Mouse (Mus musculus) heart, postnatal 0 days (tissue): ENCODE results near the gene Atcay. TPM values are rescaled to one million over a fixed set of nuclear protein-coding genes. Genes with fewer than 3 reads are reported as not detected.
"Not testable (repeated sequence)": the region's sequence is repeated elsewhere in the genome, so short reads cannot be mapped to it uniquely, and the experiment has no call there.

Experiments used
- ATAC-seq: fragments of 200-750 bp; cut with Nextera tagmentation; 2 replicates; pipeline ENCODE4 v1.8.0; 2017; ENCODE audit warnings: low read depth, moderate number of reproducible peaks, moderate library complexity; ENCODE audit not compliant: insufficient read depth
- DNase-seq: peaks from one replicate; pipeline ENCODE4 v3.0.0-alpha.2; 2016; ENCODE audit warnings: low spot score
- H3K27ac ChIP-seq: fragments of 300-500 bp; sonication (generic); 2 replicates; pipeline ENCODE4 v1.5.1; 2014; ENCODE audit warnings: low read depth, mild to moderate bottlenecking
- H3K27me3 ChIP-seq: fragments of 300-500 bp; sonication (generic); 2 replicates; pipeline ENCODE4 v1.6.1; 2014; ENCODE audit warnings: low read length, mixed read lengths; ENCODE audit not compliant: control insufficient read depth, insufficient read depth
- H3K36me3 ChIP-seq: fragments of 300-500 bp; sonication (generic); replicated peaks from 2 replicates; pipeline ENCODE4 v1.6.1; 2014; ENCODE audit warnings: low read length, mixed read lengths; ENCODE audit not compliant: control insufficient read depth, insufficient read depth
- H3K4me1 ChIP-seq: fragments of 300-500 bp; sonication (generic); 2 replicates; pipeline ENCODE4 v1.6.1; 2014; ENCODE audit warnings: antibody characterized with exemption; ENCODE audit not compliant: control insufficient read depth, insufficient read depth
- H3K4me2 ChIP-seq: fragments of 300-500 bp; sonication (generic); 2 replicates; pipeline ENCODE4 v1.6.1; 2014; ENCODE audit warnings: low read depth, mild to moderate bottlenecking, low read length, moderate library complexity
- H3K4me3 ChIP-seq: fragments of 300-500 bp; sonication (generic); 2 replicates; pipeline ENCODE4 v1.5.1; 2014; ENCODE audit warnings: low read depth, low read length
- H3K9ac ChIP-seq: fragments of 300-500 bp; sonication (generic); replicated peaks from 2 replicates; pipeline ENCODE4 v1.6.1; 2014; ENCODE audit warnings: low read depth, low read length, mixed read lengths
- H3K9me3 ChIP-seq: fragments of 300-500 bp; sonication (generic); replicated peaks from 2 replicates; pipeline ENCODE4 v1.6.1; 2016; ENCODE audit warnings: low read length; ENCODE audit not compliant: control insufficient read depth
- CTCF ChIP-seq: IDR thresholded peaks from 2 replicates; pipeline ENCODE4 v1.5.1; 2016; ENCODE audit warnings: antibody characterized with exemption, control low read depth, low read depth
- EP300 ChIP-seq: IDR thresholded peaks from 2 replicates; pipeline ENCODE4 v1.6.1; 2016; ENCODE audit warnings: antibody characterized with exemption, low read depth
- WGBS: fragments of 180-500 bp; shearing (Covaris S2); extraction: QIAGEN DNeasy Blood & Tissue Kit; methylation state at CpG from one replicate; pipeline ENCODE4 v1.1.7; 2014; 5-methylcytosine and 5-hydroxymethylcytosine counted together
- polyA plus RNA-seq: library from polyadenylated mRNA; unstranded; fragments of >200 nt; fragmentation: Nextera tagmentation; extraction: Ambion mirVana; gene quantifications from 2 replicates; pipeline ENCODE4 v1.2.1, GENCODE M21; 2015
- total RNA-seq: library from RNA; depleted of rRNA; stranded (reverse); fragments of >200 nt; gene quantifications from 2 replicates; pipeline ENCODE4 v1.2.3, GENCODE M21; 2014; ENCODE audit warnings: low replicate concordance

Gene Atcay
- total and polyA plus RNA-seq, 2 experiments from 2014 or later = 0.25 TPM; not detected in 1

GRCm38 (mm10) chr10:81176466-81177271 is 54.0 kb downstream of the Atcay start, which contains the start of gene Eef2:
Gene Eef2 (plus strand): TSS chr10:81176631.
- DNase-seq (peak; percentile 95), ATAC-seq (peak; percentile 85)
- peaks cover 20% of the 10 kb centered on the region for H3K4me1 ChIP-seq
- H3K4me3 ChIP-seq = peak within 1 kb of the TSS; percentile 88
- H3K27me3 ChIP-seq = no peaks in the 10 kb centered on the region
- peaks cover 44% of the 10 kb centered on the region for H3K36me3 ChIP-seq
- TF ChIP-seq EP300 (peak; percentile 94), CTCF (no peak)
- H3K9ac ChIP-seq = peak within 1 kb of the TSS; percentile 96
- no peaks in the 10 kb centered on the region for H3K9me3 ChIP-seq
- H3K27ac ChIP-seq = peak within 1 kb of the TSS; percentile 95
- under 1% methylated on average over 77 of the region's 77 CpGs for WGBS
- H3K4me2 ChIP-seq = peak within 1 kb of the TSS; percentile 89

GRCm38 (mm10) chr10:81175936-81176465 is 54.6 kb downstream of the Atcay start:
- Histone ChIP-seq H3K27me3 (no peaks in the 10 kb centered on the region), H3K4me3 (peak overlapping the region; percentile 88), H3K36me3 (peaks cover 37% of the 10 kb centered on the region), H3K9me3 (no peaks in the 10 kb centered on the region), H3K4me2 (peak overlapping the region; percentile 56), H3K27ac (peak overlapping the region; percentile 95), H3K4me1 (peaks cover 20% of the 10 kb centered on the region), H3K9ac (0 out of 2 replicates have a peak overlapping the region, but pooled peaks have one; percentile 8)
- peak; percentile 4; the same call in 1 of the 2 replicates for ATAC-seq
- TF ChIP-seq CTCF (no peak), EP300 (no peak)
- no peak for DNase-seq
- 6% methylated on average over 13 of the region's 13 CpGs for WGBS

- H3K9ac ChIP-seq, H3K27me3 ChIP-seq, DNase-seq, H3K9me3 ChIP-seq, ATAC-seq: not testable (repeated sequence)
- Histone ChIP-seq H3K36me3 (peaks cover 31% of the 10 kb centered on the region), H3K27ac (peak overlapping the region; percentile 95), H3K4me3 (peak overlapping the region; percentile 29), H3K4me1 (peaks cover 20% of the 10 kb centered on the region), H3K4me2 (peak overlapping the region; percentile 53)
- 12% methylated on average over 4 of the region's 4 CpGs for WGBS
Measured at GRCm38 (mm10) chr10:81175345-81175701, 55.3 kb downstream of the Atcay start.

- 4% methylated on average over 29 of the region's 29 CpGs for WGBS
- TF ChIP-seq EP300 (no peak), CTCF (peak; percentile 91)
Measured at GRCm38 (mm10) chr10:81174617-81175344, 55.9 kb downstream of the Atcay start.

GRCm38 (mm10) chr10:81173132-81173531 is 57.5 kb downstream of the Atcay start:
- peaks cover 23% of the 10 kb centered on the region for H3K4me1 ChIP-seq
- no peaks in the 10 kb centered on the region for H3K9me3 ChIP-seq
- peak; percentile 81 for TF ChIP-seq CTCF
- TF ChIP-seq EP300 = no peak
- ATAC-seq (peak; percentile 18; the same call in 1 of the 2 replicates), DNase-seq (peak; percentile 84)
- no peak overlapping the region for H3K4me3 ChIP-seq
- 8% methylated on average over 21 of the region's 21 CpGs for WGBS
- H3K4me2 ChIP-seq = peak overlapping the region; percentile 45
- H3K27me3 ChIP-seq = no peaks in the 10 kb centered on the region
- peaks cover 9% of the 10 kb centered on the region for H3K36me3 ChIP-seq
- peak overlapping the region; percentile 18; the same call in 1 of the 2 replicates for H3K9ac ChIP-seq
- H3K27ac ChIP-seq = peak overlapping the region; percentile 87

More at GRCm38 (mm10) chr10:81174617-81175344, 55.9 kb downstream of the Atcay start:
- peak overlapping the region; percentile 53 for H3K4me2 ChIP-seq
- H3K4me3 ChIP-seq = peak overlapping the region; percentile 29
- no peaks in the 10 kb centered on the region for H3K27me3 ChIP-seq
- peaks cover 20% of the 10 kb centered on the region for H3K4me1 ChIP-seq
- ATAC-seq = peak; percentile 48
- peaks cover 25% of the 10 kb centered on the region for H3K36me3 ChIP-seq
- no peaks in the 10 kb centered on the region for H3K9me3 ChIP-seq
- no peak overlapping the region for H3K9ac ChIP-seq
- peak overlapping the region; percentile 95 for H3K27ac ChIP-seq
- DNase-seq = peak; percentile 86

- H3K4me3 ChIP-seq, DNase-seq: not testable (repeated sequence)
- WGBS = 46% methylated on average over 6 of the region's 14 CpGs
Measured at GRCm38 (mm10) chr10:81169411-81169900, 61.2 kb downstream of the Atcay start.

More at GRCm38 (mm10) chr10:81169411-81169900, 61.2 kb downstream of the Atcay start:
- not testable (repeated sequence) for H3K27me3 ChIP-seq, H3K9ac ChIP-seq, H3K9me3 ChIP-seq, H3K36me3 ChIP-seq
- Histone ChIP-seq H3K4me1 (peaks cover 20% of the 10 kb centered on the region), H3K4me2 (peak overlapping the region; percentile 21; the same call in 1 of the 2 replicates), H3K27ac (peak overlapping the region; percentile 66)
- ATAC-seq = peak; percentile 19; the same call in 1 of the 2 replicates
